Mouse (Mus musculus): ENCODE measurements around the gene Capza1. TPM values are rescaled to one million over a fixed set of nuclear protein-coding genes. Genes with fewer than 3 reads are reported as not detected.

Gene Capza1
- polyA plus RNA-seq, 2 experiments = 88.6 to 198 TPM

DNA sequence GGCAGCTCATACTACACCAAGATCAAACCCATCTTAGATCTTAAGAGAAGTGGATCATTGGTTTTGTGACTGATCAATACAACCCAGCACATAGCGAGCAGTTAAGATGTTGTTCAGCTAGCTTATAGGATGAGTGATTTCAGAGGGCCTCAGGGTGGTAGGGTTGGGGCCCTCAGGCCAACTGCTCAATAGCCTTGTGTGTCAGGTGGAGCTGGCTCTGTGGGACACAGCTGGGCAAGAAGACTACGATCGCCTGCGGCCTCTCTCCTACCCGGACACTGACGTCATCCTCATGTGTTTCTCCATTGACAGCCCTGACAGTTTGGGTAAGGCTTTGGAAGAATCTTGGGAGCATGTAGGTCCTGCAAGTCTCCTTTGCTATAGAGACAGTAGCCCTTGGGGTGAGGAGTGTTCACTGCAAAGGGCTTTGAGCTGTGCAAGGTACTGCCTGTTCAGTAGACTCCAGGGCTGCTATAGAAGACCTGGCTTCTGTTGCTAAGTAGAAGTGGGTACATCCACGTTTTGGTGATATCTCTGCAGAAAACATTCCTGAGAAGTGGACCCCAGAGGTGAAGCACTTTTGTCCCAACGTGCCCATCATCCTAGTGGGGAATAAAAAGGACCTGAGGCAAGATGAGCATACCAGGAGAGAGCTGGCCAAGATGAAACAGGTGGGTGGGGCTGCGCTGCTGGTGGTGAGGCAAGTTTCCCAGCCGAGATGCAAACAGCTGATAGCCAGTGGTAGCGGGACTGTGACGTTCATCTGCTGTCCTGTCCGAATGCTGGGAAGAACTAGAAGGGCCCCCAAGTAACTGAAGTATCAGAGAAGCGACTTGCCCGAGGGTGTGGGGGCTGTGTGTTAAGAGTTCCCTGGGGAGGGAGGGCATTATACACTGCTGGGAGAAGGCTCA is 71.7 kb downstream of the Capza1 start:
- TF ChIP-seq POLR2A (IDR thresholded peaks at IDR 0.05; ENCODE audit: borderline replicate concordance, extremely low read depth, insufficient read depth, insufficient read length) = no peak
- DNase-seq (ENCODE audit: low spot score) = no peak
- Histone ChIP-seq H3K27ac (replicated peaks; ENCODE audit: low read depth, low read length) (no peak overlapping the region), H3K36me3 (ENCODE audit: control insufficient read depth, insufficient read depth, low read length) (peaks cover 59% of the 10 kb centered on the region), H3K27me3 (ENCODE audit: control insufficient read depth, insufficient read depth, low read length) (no peaks in the 10 kb centered on the region), H3K4me1 (ENCODE audit: control insufficient read depth, insufficient read depth, low read length) (peaks cover 57% of the 10 kb centered on the region), H3K9me3 (ENCODE audit: control insufficient read depth, low read length) (no peaks in the 10 kb centered on the region), H3K4me2 (replicated peaks; ENCODE audit: low read depth, low read length, severe bottlenecking) (0 out of 2 replicates have a peak overlapping the region, but pooled peaks have one; percentile 3), H3K4me3 (replicated peaks; ENCODE audit: low read length) (no peak overlapping the region), H3K9ac (ENCODE audit: low read depth, low read length, severe bottlenecking) (no peak overlapping the region)
- WGBS = 57% methylated on average over 15 of the region's 15 CpGs
- ATAC-seq (ENCODE audit: low FRiP score, low read depth) = no peak

DNA sequence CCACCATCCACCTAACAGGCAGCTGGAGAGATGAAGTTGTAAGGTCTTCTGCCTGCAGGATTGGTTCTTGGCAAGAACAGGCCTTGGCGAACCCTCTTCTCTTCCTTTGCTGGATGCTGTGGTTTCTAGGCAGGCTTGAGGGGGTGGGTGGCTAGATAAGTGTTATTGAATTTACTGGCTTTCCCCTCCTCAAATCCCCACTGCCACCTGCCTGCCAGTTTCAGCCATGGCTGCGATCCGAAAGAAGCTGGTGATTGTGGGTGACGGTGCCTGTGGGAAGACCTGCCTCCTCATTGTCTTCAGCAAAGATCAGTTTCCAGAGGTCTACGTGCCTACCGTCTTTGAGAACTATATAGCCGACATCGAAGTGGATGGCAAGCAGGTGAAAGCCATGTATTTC is 72.6 kb downstream of the Capza1 start:
- peak overlapping the region; percentile 83; the same call in 1 of the 2 replicates for H3K27ac ChIP-seq (replicated peaks; ENCODE audit: low read depth, low read length)
- peak overlapping the region; percentile 74; the same call in 1 of the 2 replicates for H3K4me3 ChIP-seq (replicated peaks; ENCODE audit: low read length)
- ATAC-seq (ENCODE audit: low FRiP score, low read depth) = no peak
- DNase-seq (ENCODE audit: low spot score) = no peak
- no peak for TF ChIP-seq POLR2A (IDR thresholded peaks at IDR 0.05; ENCODE audit: borderline replicate concordance, extremely low read depth, insufficient read depth, insufficient read length)
- H3K27me3 ChIP-seq (ENCODE audit: control insufficient read depth, insufficient read depth, low read length) = no peaks in the 10 kb centered on the region
- H3K4me2 ChIP-seq (replicated peaks; ENCODE audit: low read depth, low read length, severe bottlenecking) = peak overlapping the region; percentile 81
- H3K36me3 ChIP-seq (ENCODE audit: control insufficient read depth, insufficient read depth, low read length) = peaks cover 49% of the 10 kb centered on the region
- H3K9me3 ChIP-seq (ENCODE audit: control insufficient read depth, low read length) = no peaks in the 10 kb centered on the region
- 85% methylated on average over 8 of the region's 8 CpGs for WGBS
- H3K4me1 ChIP-seq (ENCODE audit: control insufficient read depth, insufficient read depth, low read length) = peaks cover 57% of the 10 kb centered on the region
- no peak overlapping the region for H3K9ac ChIP-seq (ENCODE audit: low read depth, low read length, severe bottlenecking)

- Histone ChIP-seq H3K4me3 (replicated peaks; ENCODE audit: low read length) (peak overlapping the region; percentile 74), H3K9ac (ENCODE audit: low read depth, low read length, severe bottlenecking) (peak overlapping the region; percentile 73), H3K27me3 (ENCODE audit: control insufficient read depth, insufficient read depth, low read length) (no peaks in the 10 kb centered on the region), H3K4me2 (replicated peaks; ENCODE audit: low read depth, low read length, severe bottlenecking) (peak overlapping the region; percentile 81), H3K9me3 (ENCODE audit: control insufficient read depth, low read length) (no peaks in the 10 kb centered on the region), H3K27ac (replicated peaks; ENCODE audit: low read depth, low read length) (peak overlapping the region; percentile 83), H3K36me3 (ENCODE audit: control insufficient read depth, insufficient read depth, low read length) (peaks cover 43% of the 10 kb centered on the region), H3K4me1 (ENCODE audit: control insufficient read depth, insufficient read depth, low read length) (peaks cover 56% of the 10 kb centered on the region)
- 28% methylated on average over 4 of the region's 4 CpGs for WGBS
- TF ChIP-seq POLR2A (IDR thresholded peaks at IDR 0.05; ENCODE audit: borderline replicate concordance, extremely low read depth, insufficient read depth, insufficient read length) = no peak
- DNase-seq (ENCODE audit: low spot score) = no peak
- no peak for ATAC-seq (ENCODE audit: low FRiP score, low read depth)
Measured at GRCm38 (mm10) chr3:104791017-104791416, 73.3 kb downstream of the Capza1 start.

DNA sequence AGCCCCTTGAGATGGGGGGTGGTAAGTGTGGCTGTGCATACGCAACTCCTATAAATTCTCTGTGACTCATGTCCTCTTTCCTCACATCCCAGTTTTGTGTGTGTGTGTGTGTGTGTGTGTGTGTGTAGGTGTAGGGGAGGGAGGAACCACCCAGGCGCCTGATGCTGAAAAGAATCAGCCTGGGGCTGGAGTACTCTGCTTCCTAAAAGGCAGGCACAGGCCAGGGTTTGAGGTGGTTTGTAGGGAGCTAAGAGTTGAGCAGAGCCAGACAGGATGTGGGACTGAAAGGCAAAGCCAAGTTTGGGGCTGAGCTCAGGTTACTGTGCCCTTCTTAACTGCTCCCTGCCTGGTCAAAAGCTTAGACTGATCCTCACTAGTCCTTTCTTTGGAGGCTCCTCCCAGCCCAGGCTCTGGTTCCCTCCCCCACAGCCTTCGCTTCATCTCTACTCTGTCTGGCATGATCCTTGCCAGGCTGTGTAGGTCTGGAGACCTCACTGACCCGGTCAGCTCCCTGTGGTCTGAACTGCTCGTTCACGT is 73.8 kb downstream of the Capza1 start:
- ATAC-seq (ENCODE audit: low FRiP score, low read depth) = peak; percentile 35

DNA sequence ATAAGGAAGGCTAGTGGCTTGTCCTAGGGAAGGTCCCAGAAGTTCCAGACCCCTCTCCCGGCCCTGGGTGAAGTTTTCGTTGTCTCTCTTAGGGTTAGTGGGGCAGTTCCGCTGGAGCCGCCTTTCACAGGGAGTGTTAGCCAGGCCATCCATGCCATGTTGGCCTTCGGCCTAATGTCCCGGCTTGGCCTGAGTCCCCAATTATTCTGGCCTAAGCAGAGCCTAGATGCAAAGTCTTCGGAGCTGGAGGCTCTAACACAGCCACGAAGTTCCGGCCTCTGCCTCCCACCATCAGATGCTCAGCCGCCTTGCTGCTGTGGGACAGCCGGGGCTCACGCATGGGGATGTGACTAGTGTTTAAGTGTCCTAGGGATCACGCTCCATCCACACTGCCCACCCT is 74.5 kb downstream of the Capza1 start:
- no peak for ATAC-seq (ENCODE audit: low FRiP score, low read depth)
- Histone ChIP-seq H3K4me2 (replicated peaks; ENCODE audit: low read depth, low read length, severe bottlenecking) (peak overlapping the region; percentile 81), H3K4me3 (replicated peaks; ENCODE audit: low read length) (peak overlapping the region; percentile 74), H3K36me3 (ENCODE audit: control insufficient read depth, insufficient read depth, low read length) (peaks cover 32% of the 10 kb centered on the region), H3K9ac (ENCODE audit: low read depth, low read length, severe bottlenecking) (peak overlapping the region; percentile 73), H3K27me3 (ENCODE audit: control insufficient read depth, insufficient read depth, low read length) (0 out of 2 replicates have a peak, but pooled peaks cover 3% of the 10 kb centered on the region), H3K4me1 (ENCODE audit: control insufficient read depth, insufficient read depth, low read length) (peaks cover 44% of the 10 kb centered on the region), H3K9me3 (ENCODE audit: control insufficient read depth, low read length) (no peaks in the 10 kb centered on the region), H3K27ac (replicated peaks; ENCODE audit: low read depth, low read length) (peak overlapping the region; percentile 83)
- no peak for DNase-seq (ENCODE audit: low spot score)
- WGBS = 23% methylated on average over 13 of the region's 13 CpGs
- no peak for TF ChIP-seq POLR2A (IDR thresholded peaks at IDR 0.05; ENCODE audit: borderline replicate concordance, extremely low read depth, insufficient read depth, insufficient read length)

More for the DNA sequence above, 73.8 kb downstream of the Capza1 start:
- Histone ChIP-seq H3K4me2 (replicated peaks; ENCODE audit: low read depth, low read length, severe bottlenecking) (peak overlapping the region; percentile 81), H3K27ac (replicated peaks; ENCODE audit: low read depth, low read length) (peak overlapping the region; percentile 83), H3K36me3 (ENCODE audit: control insufficient read depth, insufficient read depth, low read length) (peaks cover 37% of the 10 kb centered on the region), H3K9me3 (ENCODE audit: control insufficient read depth, low read length) (no peaks in the 10 kb centered on the region), H3K4me3 (replicated peaks; ENCODE audit: low read length) (peak overlapping the region; percentile 74), H3K9ac (ENCODE audit: low read depth, low read length, severe bottlenecking) (peak overlapping the region; percentile 73), H3K27me3 (ENCODE audit: control insufficient read depth, insufficient read depth, low read length) (no peaks in the 10 kb centered on the region), H3K4me1 (ENCODE audit: control insufficient read depth, insufficient read depth, low read length) (peaks cover 51% of the 10 kb centered on the region)
- no peak for TF ChIP-seq POLR2A (IDR thresholded peaks at IDR 0.05; ENCODE audit: borderline replicate concordance, extremely low read depth, insufficient read depth, insufficient read length)
- WGBS = 7% methylated on average over 6 of the region's 6 CpGs
- peak; percentile 76 for DNase-seq (ENCODE audit: low spot score)
